Mouse (Mus musculus) ovary, adult 18-20 months (tissue): ENCODE measurements around the gene Cdk14.

Source experiments
- DNase-seq: peaks from one replicate; pipeline ENCODE4 v3.0.0; 2022; ENCODE audit warnings: low spot score, mixed read lengths

Gene Cdk14

GRCm38 (mm10) chr5:5419992-5420455, at the start of gene Cdk14:
TSS of gene Cdk14 (minus strand) at chr5:5420312.
- no peak for DNase-seq

- DNase-seq: no peak
These were observed 45.1 kb upstream of the Cdk14 start for GRCm38 (mm10) chr5:5465256-5465655.

- no peak for DNase-seq
These were observed 11.8 kb upstream of the Cdk14 start for GRCm38 (mm10) chr5:5431746-5432438.

GRCm38 (mm10) chr5:5423723-5424171, 3.6 kb upstream of the Cdk14 start:
- DNase-seq: no peak

DNA sequence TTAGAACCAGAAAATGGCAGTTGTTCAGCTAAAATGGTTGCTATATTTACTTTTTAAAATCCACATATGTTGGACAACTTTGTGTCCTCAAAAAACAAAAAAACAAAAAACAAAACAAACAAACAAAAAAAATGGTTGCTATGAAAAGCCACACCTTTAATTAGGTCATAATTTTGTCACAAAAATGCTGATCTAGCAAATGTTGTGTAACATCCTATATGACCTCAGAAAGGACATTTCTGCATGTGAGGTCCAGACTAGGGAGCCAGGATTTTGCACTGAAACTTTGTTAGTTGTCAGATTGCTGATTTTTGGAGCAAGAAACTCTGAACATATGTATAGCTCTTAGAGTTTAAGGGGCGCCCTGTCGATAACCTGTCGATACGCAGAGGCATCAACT, 3.0 kb upstream of the Cdk14 start:
- no peak for DNase-seq

- no peak for DNase-seq
These were observed 1.3 kb upstream of the Cdk14 start for GRCm38 (mm10) chr5:5421439-5421838.

GRCm38 (mm10) chr5:5419253-5419652, 859 bp downstream of the Cdk14 start:
- no peak for DNase-seq

DNA sequence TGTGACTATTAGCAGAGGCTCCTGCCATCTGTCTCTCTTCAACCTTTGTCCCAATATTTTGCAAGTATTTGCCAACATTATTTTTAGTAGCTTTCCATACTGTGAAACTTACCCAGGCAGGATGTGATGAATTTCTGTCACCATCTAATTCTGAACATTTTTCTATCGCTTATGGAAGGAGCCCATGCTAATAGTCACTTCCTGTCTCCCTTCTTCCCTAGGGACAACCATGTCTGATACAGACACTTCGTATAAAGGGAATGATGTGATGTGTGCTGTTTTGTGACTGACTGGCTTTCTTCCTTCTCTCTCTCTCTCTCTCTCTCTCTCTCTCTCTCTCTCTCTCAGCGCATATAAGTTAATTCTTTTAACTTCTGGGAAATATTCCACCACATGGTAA, 5.3 kb downstream of the Cdk14 start:
- DNase-seq: no peak

DNA sequence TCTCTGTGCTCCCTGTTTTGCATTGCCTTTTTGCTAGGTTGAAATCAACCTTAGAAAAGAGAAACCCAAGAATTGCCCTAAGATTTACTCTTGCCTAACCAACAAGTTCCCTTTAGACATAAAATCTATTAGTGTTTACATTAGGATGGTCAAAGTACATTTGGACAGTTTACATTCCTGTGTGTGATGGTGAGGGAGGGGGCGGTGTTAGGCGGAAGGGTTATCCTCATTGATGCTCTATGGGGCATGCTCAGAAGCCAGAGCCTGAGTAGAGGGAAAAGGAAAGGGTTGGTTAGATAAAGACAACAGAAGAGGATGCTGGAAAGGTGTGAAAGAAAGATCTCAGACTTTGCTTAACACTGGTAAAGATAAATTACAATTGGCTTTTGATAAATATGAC, 8.2 kb downstream of the Cdk14 start:
- no peak for DNase-seq

DNA sequence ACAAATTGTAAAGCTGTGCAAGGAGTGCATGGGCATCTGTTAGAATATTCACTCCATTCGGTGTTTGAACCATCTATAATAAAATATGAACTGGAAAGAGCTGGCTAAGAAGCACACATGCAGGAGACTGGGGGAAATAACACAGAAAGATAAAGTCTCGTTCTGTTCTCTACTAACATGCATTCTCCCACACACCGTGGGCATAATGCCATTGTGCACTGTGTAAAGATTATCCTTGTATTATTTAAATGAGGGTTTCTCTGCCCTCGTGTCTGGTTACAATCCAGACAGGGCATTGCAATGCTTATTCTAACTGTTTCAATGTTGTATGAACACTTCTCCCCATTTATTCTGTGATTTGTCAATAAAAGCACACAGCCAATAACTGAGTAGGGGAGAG, 18.1 kb downstream of the Cdk14 start:
- DNase-seq: no peak

- no peak for DNase-seq
These were observed 27.3 kb downstream of the Cdk14 start for GRCm38 (mm10) chr5:5392786-5393185.

GRCm38 (mm10) chr5:5380731-5381718, 39.1 kb downstream of the Cdk14 start:
- DNase-seq: no peak

GRCm38 (mm10) chr5:5379870-5380730, 40.0 kb downstream of the Cdk14 start:
- DNase-seq: peak; percentile 26

DNA sequence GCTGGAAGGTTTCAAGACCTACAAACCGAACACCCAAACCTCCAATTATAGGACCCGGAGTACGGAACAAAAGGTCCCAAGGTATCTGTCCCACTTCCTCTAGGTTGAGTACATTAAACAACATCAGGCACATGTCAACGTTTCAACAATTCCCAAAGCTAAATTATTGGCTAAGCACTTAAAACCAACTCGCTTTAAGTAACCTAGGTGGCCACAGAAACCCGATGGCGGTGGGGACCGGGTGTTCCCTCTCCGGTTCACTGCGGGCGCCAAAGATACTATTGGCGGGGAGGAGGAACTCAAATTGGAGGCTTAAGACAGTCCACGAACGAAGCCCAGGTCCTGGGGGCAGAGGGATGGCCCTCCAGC, 40.6 kb downstream of the Cdk14 start:
- no peak for DNase-seq

- no peak for DNase-seq
These were observed 45.7 kb downstream of the Cdk14 start for GRCm38 (mm10) chr5:5374393-5374792.

- DNase-seq: no peak
These were observed 46.6 kb downstream of the Cdk14 start for GRCm38 (mm10) chr5:5373541-5373940.

DNA sequence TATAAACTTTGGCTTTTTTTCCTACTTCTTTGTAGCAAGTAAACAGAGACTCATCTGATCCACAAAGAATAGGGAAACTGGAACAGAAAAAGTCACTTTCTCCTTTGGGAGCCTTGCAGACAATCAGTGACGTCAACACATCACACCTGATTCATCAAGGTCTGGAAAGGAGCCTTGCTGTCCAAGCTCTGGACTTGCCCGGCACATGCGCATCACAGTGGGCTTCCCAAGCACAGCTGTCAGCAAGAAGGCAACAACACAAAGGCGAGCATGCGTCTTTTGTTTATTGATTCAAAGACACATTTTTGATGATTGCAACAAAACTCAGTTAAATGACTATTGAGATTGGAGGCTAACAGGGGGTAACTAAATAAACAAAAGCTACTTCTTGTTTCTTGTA, 47.2 kb downstream of the Cdk14 start:
- no peak for DNase-seq

- no peak for DNase-seq
These were observed 47.8 kb downstream of the Cdk14 start for GRCm38 (mm10) chr5:5372354-5372753.

- no peak for DNase-seq
These were observed 49.6 kb downstream of the Cdk14 start for GRCm38 (mm10) chr5:5370322-5371082.

DNA sequence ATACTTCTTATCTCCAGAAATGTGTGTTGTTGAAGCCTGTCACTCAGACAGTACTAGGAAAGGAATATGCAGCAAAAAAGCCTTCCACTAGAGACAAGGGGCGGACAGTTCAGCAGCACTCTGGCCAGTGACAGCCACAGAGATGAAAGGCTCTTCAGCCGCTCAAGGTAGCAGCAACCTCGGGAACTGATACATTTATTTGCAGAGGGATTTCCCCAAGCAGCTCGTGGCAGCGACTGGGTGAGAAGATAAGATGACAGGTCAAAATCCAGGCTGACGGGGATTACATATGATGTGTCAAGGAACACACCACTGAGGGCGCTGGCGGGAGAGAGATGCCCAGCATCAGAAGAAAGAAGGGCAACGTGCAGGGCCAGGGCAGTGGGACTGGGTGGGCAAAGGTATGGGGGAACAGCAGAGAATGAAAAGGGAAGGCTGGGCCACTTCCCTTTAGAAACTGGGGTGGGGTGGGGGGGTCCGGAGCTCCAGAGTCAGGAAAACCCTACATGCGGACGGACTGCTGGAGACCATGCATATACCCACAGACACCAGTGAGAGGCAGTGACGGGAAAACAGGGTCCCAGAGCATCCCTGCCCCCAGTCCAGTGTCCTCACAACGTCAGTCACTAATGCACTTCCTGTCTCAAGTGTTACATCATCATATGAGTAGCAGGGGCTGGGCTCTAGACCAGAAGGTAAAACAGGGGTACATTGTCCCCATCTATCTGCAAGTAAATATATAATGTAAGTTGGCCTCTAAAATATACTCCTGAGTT, 51.5 kb downstream of the Cdk14 start:
- DNase-seq: no peak

GRCm38 (mm10) chr5:5367550-5367949, 52.6 kb downstream of the Cdk14 start:
- no peak for DNase-seq
